Mouse (Mus musculus): Measurements from ENCODE around the gene Suclg2.
A peak's percentile ranks its signal among the peaks of the same experiment; 100 is the strongest.

The Suclg2 gene

GRCm38 (mm10) chr6:95700191-95700590, 18.4 kb downstream of the Suclg2 start:
- DNase-seq (ENCODE audit: low spot score in 2 of 2) = no peak

- no peak for DNase-seq (ENCODE audit: low spot score in 2 of 2)
These were observed 19.3 kb downstream of the Suclg2 start for GRCm38 (mm10) chr6:95699326-95699725.

GRCm38 (mm10) chr6:95698536-95699162, 20.0 kb downstream of the Suclg2 start:
- no peak for DNase-seq (ENCODE audit: low spot score in 2 of 2)

GRCm38 (mm10) chr6:95694910-95695309, 23.7 kb downstream of the Suclg2 start:
- DNase-seq (ENCODE audit: low spot score in 2 of 2) = no peak

- DNase-seq (ENCODE audit: low spot score in 2 of 2) = no peak
These were observed 33.4 kb downstream of the Suclg2 start for GRCm38 (mm10) chr6:95685242-95685641.

- no peak for DNase-seq (ENCODE audit: low spot score in 2 of 2)
These were observed 38.9 kb downstream of the Suclg2 start for GRCm38 (mm10) chr6:95679718-95680117.

- no peak for DNase-seq (ENCODE audit: low spot score in 2 of 2)
These were observed 39.3 kb downstream of the Suclg2 start for GRCm38 (mm10) chr6:95679261-95679660.

GRCm38 (mm10) chr6:95676951-95677350, 41.6 kb downstream of the Suclg2 start:
- no peak for DNase-seq (ENCODE audit: low spot score in 2 of 2)

- no peak for DNase-seq (ENCODE audit: low spot score in 2 of 2)
These were observed 42.2 kb downstream of the Suclg2 start for GRCm38 (mm10) chr6:95676439-95676838.

- no peak for DNase-seq (ENCODE audit: low spot score in 2 of 2)
These were observed 43.4 kb downstream of the Suclg2 start for GRCm38 (mm10) chr6:95675059-95675705.

GRCm38 (mm10) chr6:95674651-95675050, 43.9 kb downstream of the Suclg2 start:
- no peak for DNase-seq (ENCODE audit: low spot score in 2 of 2)

GRCm38 (mm10) chr6:95669335-95669729, 49.3 kb downstream of the Suclg2 start:
- peak; percentile 3 to 35 for DNase-seq (ENCODE audit: low spot score in 2 of 2)

GRCm38 (mm10) chr6:95668629-95669334, 49.8 kb downstream of the Suclg2 start:
- no peak for DNase-seq (ENCODE audit: low spot score in 2 of 2)

GRCm38 (mm10) chr6:95657671-95658070, 60.9 kb downstream of the Suclg2 start:
- no peak for DNase-seq (ENCODE audit: low spot score in 2 of 2)

GRCm38 (mm10) chr6:95653662-95654061, 64.9 kb downstream of the Suclg2 start:
- DNase-seq (ENCODE audit: low spot score in 2 of 2) = no peak

- no peak for DNase-seq (ENCODE audit: low spot score in 2 of 2)
These were observed 65.8 kb downstream of the Suclg2 start for GRCm38 (mm10) chr6:95652774-95653173.

GRCm38 (mm10) chr6:95651391-95651876, 67.2 kb downstream of the Suclg2 start:
- DNase-seq (ENCODE audit: low spot score in 2 of 2) = no peak

GRCm38 (mm10) chr6:95650082-95650722, 68.4 kb downstream of the Suclg2 start:
- no peak for DNase-seq (ENCODE audit: low spot score in 2 of 2)

- no peak for DNase-seq (ENCODE audit: low spot score in 2 of 2)
These were observed 69.4 kb downstream of the Suclg2 start for GRCm38 (mm10) chr6:95649123-95649663.

- DNase-seq (ENCODE audit: low spot score in 2 of 2) = no peak
These were observed 81.2 kb downstream of the Suclg2 start for GRCm38 (mm10) chr6:95637416-95637815.

GRCm38 (mm10) chr6:95635411-95635810, 83.2 kb downstream of the Suclg2 start:
- DNase-seq (ENCODE audit: low spot score in 2 of 2) = no peak

- no peak for DNase-seq (ENCODE audit: low spot score in 2 of 2)
These were observed 89.5 kb downstream of the Suclg2 start for GRCm38 (mm10) chr6:95629071-95629470.

All from natural killer cell, adult 2 months (primary cell).